Mouse (Mus musculus): Measurements from ENCODE around the gene Stk10. TPM values are rescaled to one million over a fixed set of nuclear protein-coding genes. Genes with fewer than 3 reads are reported as not detected.

Stk10 gene
- polyA plus RNA-seq, 1 experiment from 2014 or later: 5.2 TPM

DNA sequence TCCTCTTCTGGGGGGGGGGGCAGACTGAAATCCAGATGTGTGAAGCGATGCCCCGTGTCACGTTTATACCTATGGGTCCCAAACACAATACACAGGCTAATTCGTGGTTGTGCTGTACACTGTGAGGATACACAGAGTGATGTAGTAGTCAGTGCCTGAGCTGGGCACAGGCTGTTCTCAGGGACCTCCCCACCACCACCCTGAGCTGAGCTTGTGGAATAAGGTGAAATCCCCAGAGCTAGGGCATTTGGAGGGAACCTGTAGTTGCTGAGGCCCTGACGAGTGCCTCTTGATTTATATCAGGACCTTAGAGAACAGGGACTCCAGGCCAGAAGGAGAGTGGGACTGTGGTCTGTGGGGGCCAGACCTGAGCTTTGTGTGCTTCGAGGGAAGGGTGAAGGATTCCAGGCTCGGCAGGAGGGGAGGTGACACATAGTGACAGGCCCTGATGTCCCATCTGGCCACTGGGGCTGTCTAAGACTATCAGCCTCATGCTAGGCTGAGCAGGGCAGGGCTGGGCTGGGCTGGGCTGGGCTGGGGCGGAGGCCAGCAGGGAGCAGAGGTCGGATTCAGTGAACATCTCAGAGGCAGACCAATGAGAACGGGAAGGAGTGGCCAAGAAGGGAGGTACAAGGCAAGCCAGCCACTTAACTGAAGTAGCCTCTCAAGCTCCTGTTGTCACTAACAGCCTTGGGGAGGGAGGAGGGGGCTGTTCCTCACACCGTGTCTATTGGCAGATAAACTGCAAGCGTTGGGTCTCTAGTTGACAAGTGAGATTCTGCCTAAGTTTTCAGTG, 68.6 kb downstream of the Stk10 start:
- 40% methylated on average over 12 of the region's 12 CpGs for WGBS
- Histone ChIP-seq H3K9ac (ENCODE audit: low read depth, low read length) (peak overlapping the region; percentile 27), H3K4me2 (ENCODE audit: low read depth, low read length) (no peak overlapping the region), H3K4me1 (ENCODE audit: control insufficient read depth, insufficient read depth, low read length) (peaks cover 25% of the 10 kb centered on the region), H3K4me3 (ENCODE audit: low read length) (peak overlapping the region; percentile 4; the same call in 1 of the 2 replicates), H3K9me3 (ENCODE audit: control insufficient read depth, low read length) (no peaks in the 10 kb centered on the region), H3K27me3 (replicated peaks; ENCODE audit: control insufficient read depth, insufficient read depth, low read length) (no peaks in the 10 kb centered on the region), H3K27ac (ENCODE audit: low read length) (peak overlapping the region; percentile 38), H3K36me3 (ENCODE audit: control insufficient read depth, insufficient read depth, low read length) (no peaks in the 10 kb centered on the region)
- peak; percentile 94 for ATAC-seq

DNA sequence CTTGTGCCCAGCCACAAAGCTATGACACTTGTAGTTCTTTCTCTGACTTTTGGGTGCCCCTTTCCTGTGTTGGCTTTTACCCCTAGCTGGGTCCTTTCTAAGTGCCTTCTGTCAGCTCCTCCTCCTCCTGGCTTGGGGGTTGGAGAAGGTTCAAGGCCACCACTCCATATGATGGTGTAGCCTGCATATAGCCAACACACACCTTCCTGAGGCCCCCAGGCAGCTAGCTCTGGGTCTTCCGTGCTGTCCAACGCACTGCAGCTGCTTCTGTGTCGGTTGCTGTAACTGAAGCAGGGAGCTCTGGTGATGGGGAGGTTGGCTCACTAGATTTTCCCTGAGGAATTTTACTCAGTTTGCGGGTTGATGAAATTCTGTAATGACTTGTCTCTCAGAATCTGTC, 71.6 kb downstream of the Stk10 start:
- Histone ChIP-seq H3K4me1 (ENCODE audit: control insufficient read depth, insufficient read depth, low read length) (peaks cover 25% of the 10 kb centered on the region), H3K36me3 (ENCODE audit: control insufficient read depth, insufficient read depth, low read length) (no peaks in the 10 kb centered on the region), H3K4me3 (ENCODE audit: low read length) (no peak overlapping the region), H3K27ac (ENCODE audit: low read length) (peak overlapping the region; percentile 71), H3K4me2 (ENCODE audit: low read depth, low read length) (no peak overlapping the region), H3K9me3 (ENCODE audit: control insufficient read depth, low read length) (no peaks in the 10 kb centered on the region), H3K27me3 (replicated peaks; ENCODE audit: control insufficient read depth, insufficient read depth, low read length) (no peaks in the 10 kb centered on the region), H3K9ac (ENCODE audit: low read depth, low read length) (no peak overlapping the region)
- WGBS: 50% methylated on average over 4 of the region's 4 CpGs
- ATAC-seq: no peak

DNA sequence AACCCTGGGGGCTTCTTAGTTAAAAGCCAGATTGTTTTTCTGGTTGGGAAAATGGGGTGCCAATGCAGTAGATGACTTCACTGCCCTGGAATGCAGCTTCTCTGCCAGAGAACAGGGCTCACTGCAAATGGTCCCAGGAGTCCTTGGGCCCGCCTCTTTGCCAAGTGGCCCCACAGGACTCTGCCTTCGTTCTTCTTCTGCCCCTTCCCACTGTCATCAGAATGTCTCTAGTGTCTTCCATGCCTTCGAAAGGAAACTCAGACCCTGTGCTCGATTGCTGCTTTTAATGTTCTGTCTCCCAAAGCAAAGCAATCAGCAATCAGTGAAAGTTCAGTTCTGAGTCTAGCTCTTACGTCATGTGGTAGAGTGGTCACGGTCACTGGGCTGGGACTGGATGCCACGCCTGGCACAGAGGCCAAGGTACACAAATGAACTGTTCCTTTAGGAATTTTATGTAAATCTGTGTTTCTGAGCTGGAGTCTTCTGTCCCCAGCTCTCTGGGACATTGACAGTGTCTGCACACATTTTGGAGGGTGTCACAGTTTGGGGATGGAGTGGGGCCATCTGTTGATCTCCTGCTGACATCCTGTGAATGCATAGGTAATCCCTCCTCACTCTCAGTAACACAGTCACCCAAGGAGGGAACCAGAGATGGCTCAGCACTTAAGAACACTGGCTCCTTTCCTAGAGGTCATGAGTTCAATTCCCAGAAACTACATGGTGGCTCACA, 72.2 kb downstream of the Stk10 start:
- no peaks in the 10 kb centered on the region for H3K36me3 ChIP-seq (ENCODE audit: control insufficient read depth, insufficient read depth, low read length)
- H3K27me3 ChIP-seq (replicated peaks; ENCODE audit: control insufficient read depth, insufficient read depth, low read length): no peaks in the 10 kb centered on the region
- H3K27ac ChIP-seq (ENCODE audit: low read length): peak overlapping the region; percentile 71
- 36% methylated on average over 7 of the region's 7 CpGs for WGBS
- no peaks in the 10 kb centered on the region for H3K9me3 ChIP-seq (ENCODE audit: control insufficient read depth, low read length)
- no peak overlapping the region for H3K4me3 ChIP-seq (ENCODE audit: low read length)
- peaks cover 25% of the 10 kb centered on the region for H3K4me1 ChIP-seq (ENCODE audit: control insufficient read depth, insufficient read depth, low read length)
- H3K4me2 ChIP-seq (ENCODE audit: low read depth, low read length): peak overlapping the region; percentile 35; the same call in 1 of the 2 replicates
- no peak overlapping the region for H3K9ac ChIP-seq (ENCODE audit: low read depth, low read length)
- ATAC-seq: peak; percentile 61

DNA sequence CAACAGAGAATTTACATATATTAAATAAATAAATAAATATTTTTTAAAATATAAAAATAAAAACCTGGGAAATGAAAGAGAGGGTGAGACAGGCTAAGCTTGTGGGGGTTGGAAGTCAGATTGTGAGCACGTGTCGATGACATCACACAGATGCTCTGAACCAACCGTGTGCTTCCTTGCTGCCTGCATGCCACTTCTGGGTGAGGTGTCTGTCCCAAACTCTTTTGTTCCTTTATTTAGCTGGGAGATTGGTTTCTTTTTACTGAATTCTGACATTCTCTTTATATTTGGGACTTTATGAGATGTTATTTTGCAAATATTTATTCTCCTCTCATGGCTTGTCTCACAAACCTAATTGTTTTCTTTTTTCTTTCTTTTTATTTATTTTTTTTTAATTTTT, 72.8 kb downstream of the Stk10 start:
- peaks cover 25% of the 10 kb centered on the region for H3K4me1 ChIP-seq (ENCODE audit: control insufficient read depth, insufficient read depth, low read length)
- no peak overlapping the region; the same call in 1 of the 2 replicates for H3K27ac ChIP-seq (ENCODE audit: low read length)

DNA sequence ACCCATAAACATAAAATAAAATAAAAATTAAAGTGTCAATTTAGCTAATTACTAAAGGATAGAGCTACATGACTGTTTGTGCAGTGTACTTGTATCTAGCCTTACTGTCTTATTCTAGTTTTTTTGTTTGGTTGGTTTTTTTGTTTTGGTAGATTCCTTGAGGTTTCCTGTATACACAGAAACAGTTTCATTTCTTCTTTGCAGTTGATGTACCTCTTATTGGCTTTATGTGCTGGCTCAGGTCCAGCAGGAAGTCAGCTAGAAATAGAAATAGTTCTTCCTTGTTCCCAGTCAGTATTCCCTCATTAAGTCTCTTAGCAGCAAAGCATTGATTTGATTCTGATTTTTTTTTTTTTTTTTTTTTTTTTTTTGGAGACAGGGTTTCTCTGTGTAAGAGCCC, 74.2 kb downstream of the Stk10 start:
- no peak overlapping the region for H3K4me3 ChIP-seq (ENCODE audit: low read length)
- no peak overlapping the region for H3K9ac ChIP-seq (ENCODE audit: low read depth, low read length)
- H3K27ac ChIP-seq (ENCODE audit: low read length): no peak overlapping the region
- H3K27me3 ChIP-seq (replicated peaks; ENCODE audit: control insufficient read depth, insufficient read depth, low read length): no peaks in the 10 kb centered on the region
- no peak overlapping the region for H3K4me2 ChIP-seq (ENCODE audit: low read depth, low read length)
- no peaks in the 10 kb centered on the region for H3K36me3 ChIP-seq (ENCODE audit: control insufficient read depth, insufficient read depth, low read length)
- ATAC-seq: no peak
- no peaks in the 10 kb centered on the region for H3K9me3 ChIP-seq (ENCODE audit: control insufficient read depth, low read length)
- peaks cover 14% of the 10 kb centered on the region for H3K4me1 ChIP-seq (ENCODE audit: control insufficient read depth, insufficient read depth, low read length)

More for the DNA sequence above, 72.8 kb downstream of the Stk10 start:
- Histone ChIP-seq H3K36me3 (ENCODE audit: control insufficient read depth, insufficient read depth, low read length) (no peaks in the 10 kb centered on the region), H3K9ac (ENCODE audit: low read depth, low read length) (no peak overlapping the region), H3K27me3 (replicated peaks; ENCODE audit: control insufficient read depth, insufficient read depth, low read length) (no peaks in the 10 kb centered on the region), H3K9me3 (ENCODE audit: control insufficient read depth, low read length) (no peaks in the 10 kb centered on the region), H3K4me2 (ENCODE audit: low read depth, low read length) (no peak overlapping the region), H3K4me3 (ENCODE audit: low read length) (no peak overlapping the region)
- 72% methylated on average over 3 of the region's 3 CpGs for WGBS
- no peak for ATAC-seq

DNA sequence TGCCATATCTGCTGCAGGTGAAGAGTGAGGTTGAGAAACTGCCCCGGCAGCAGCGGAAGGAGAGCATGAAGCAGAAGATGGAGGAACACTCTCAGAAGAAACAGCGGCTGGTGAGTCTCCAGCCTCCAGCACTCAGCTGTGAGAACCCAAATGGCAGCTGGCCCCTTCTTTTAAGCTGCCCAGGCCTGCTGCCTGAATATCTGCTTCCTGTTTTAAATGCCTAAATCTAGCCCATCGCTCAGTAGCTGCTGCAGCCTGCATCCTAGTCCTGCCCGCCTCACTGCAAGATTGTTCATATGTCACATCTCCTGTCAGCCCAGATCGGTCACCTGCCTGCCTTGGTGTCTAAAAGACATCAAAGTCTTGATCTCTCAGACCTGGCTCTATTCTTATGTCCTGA, 77.5 kb downstream of the Stk10 start:
- ATAC-seq: no peak
- Histone ChIP-seq H3K9ac (ENCODE audit: low read depth, low read length) (no peak overlapping the region), H3K4me3 (ENCODE audit: low read length) (no peak overlapping the region), H3K4me1 (ENCODE audit: control insufficient read depth, insufficient read depth, low read length) (peaks cover under 1% of the 10 kb centered on the region; the same call in 1 of the 2 replicates), H3K9me3 (ENCODE audit: control insufficient read depth, low read length) (no peaks in the 10 kb centered on the region), H3K27me3 (replicated peaks; ENCODE audit: control insufficient read depth, insufficient read depth, low read length) (no peaks in the 10 kb centered on the region), H3K4me2 (ENCODE audit: low read depth, low read length) (no peak overlapping the region), H3K27ac (ENCODE audit: low read length) (no peak overlapping the region), H3K36me3 (ENCODE audit: control insufficient read depth, insufficient read depth, low read length) (no peaks in the 10 kb centered on the region)
- 81% methylated on average over 6 of the region's 6 CpGs for WGBS

DNA sequence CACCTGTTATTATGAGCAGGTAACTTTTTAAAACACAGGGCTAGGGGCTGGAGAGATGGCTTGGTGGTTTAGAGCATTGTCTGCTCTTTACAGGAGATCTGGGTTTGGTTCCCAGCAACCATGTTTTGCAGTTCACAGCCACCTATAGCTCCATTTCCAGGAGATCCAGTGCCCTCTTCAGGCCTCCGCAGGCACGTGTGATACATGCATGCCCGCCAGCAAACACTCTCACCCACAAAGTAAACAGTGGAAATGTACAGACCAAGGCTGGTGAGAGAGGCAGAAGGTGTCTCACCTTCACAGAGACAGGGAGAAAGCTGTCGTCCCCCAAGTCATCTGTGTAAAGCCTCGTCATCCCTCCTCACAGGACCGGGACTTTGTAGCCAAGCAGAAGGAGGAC, 79.2 kb downstream of the Stk10 start:
- ATAC-seq: no peak
- H3K27me3 ChIP-seq (replicated peaks; ENCODE audit: control insufficient read depth, insufficient read depth, low read length): no peaks in the 10 kb centered on the region
- H3K4me2 ChIP-seq (ENCODE audit: low read depth, low read length): no peak overlapping the region
- no peak overlapping the region for H3K4me3 ChIP-seq (ENCODE audit: low read length)
- H3K9ac ChIP-seq (ENCODE audit: low read depth, low read length): no peak overlapping the region
- H3K36me3 ChIP-seq (ENCODE audit: control insufficient read depth, insufficient read depth, low read length): no peaks in the 10 kb centered on the region
- H3K27ac ChIP-seq (ENCODE audit: low read length): no peak overlapping the region
- no peaks in the 10 kb centered on the region for H3K4me1 ChIP-seq (ENCODE audit: control insufficient read depth, insufficient read depth, low read length)
- no peaks in the 10 kb centered on the region for H3K9me3 ChIP-seq (ENCODE audit: control insufficient read depth, low read length)
- 63% methylated on average over 6 of the region's 6 CpGs for WGBS

DNA sequence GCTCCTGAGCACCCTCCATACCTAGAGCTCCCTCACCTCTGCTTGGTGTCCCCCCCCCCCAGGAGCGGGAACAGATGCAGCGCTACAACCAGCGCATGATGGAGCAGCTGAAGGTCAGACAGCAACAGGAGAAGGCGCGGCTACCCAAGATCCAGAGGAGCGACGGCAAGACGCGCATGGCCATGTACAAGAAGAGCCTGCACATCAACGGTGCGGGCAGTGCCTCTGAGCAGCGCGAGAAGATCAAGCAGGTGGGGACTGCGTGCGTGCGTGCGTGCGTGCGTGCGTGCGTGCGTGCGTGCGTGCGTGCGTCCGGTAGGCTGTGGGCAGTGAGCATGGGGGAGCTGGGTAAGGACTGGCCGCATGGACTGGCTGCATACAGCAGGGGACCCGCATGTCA, 81.4 kb downstream of the Stk10 start:
- H3K27me3 ChIP-seq (replicated peaks; ENCODE audit: control insufficient read depth, insufficient read depth, low read length): no peaks in the 10 kb centered on the region
- WGBS: 96% methylated on average over 29 of the region's 29 CpGs
- no peak overlapping the region for H3K27ac ChIP-seq (ENCODE audit: low read length)
- no peak overlapping the region for H3K9ac ChIP-seq (ENCODE audit: low read depth, low read length)
- no peaks in the 10 kb centered on the region for H3K9me3 ChIP-seq (ENCODE audit: control insufficient read depth, low read length)
- no peak for ATAC-seq
- H3K4me2 ChIP-seq (ENCODE audit: low read depth, low read length): no peak overlapping the region
- H3K4me1 ChIP-seq (ENCODE audit: control insufficient read depth, insufficient read depth, low read length): peaks cover 13% of the 10 kb centered on the region
- no peaks in the 10 kb centered on the region for H3K36me3 ChIP-seq (ENCODE audit: control insufficient read depth, insufficient read depth, low read length)
- H3K4me3 ChIP-seq (ENCODE audit: low read length): no peak overlapping the region

DNA sequence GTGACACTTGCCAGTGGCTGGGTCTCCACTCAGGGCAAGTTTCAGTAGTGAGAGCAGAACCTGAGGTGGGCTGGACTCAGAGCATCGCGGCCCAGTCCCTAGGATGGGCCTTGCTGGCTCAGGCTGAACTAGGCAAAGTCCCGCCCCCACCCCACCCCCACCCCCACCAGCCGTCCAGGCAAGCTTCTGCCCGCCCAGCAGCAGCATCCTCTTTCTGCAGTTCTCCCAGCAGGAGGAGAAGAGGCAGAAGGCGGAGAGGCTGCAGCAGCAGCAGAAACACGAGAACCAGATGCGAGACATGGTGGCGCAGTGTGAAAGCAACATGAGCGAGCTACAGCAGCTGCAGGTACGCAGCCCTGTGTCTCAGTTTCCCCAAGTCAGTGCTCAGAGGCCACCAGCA, 82.5 kb downstream of the Stk10 start:
- no peak overlapping the region for H3K27ac ChIP-seq (ENCODE audit: low read length)
- WGBS: 26% methylated on average over 11 of the region's 11 CpGs
- no peaks in the 10 kb centered on the region for H3K27me3 ChIP-seq (replicated peaks; ENCODE audit: control insufficient read depth, insufficient read depth, low read length)
- no peaks in the 10 kb centered on the region for H3K36me3 ChIP-seq (ENCODE audit: control insufficient read depth, insufficient read depth, low read length)
- no peak overlapping the region for H3K4me3 ChIP-seq (ENCODE audit: low read length)
- H3K4me1 ChIP-seq (ENCODE audit: control insufficient read depth, insufficient read depth, low read length): peaks cover 16% of the 10 kb centered on the region
- no peak overlapping the region for H3K4me2 ChIP-seq (ENCODE audit: low read depth, low read length)
- H3K9ac ChIP-seq (ENCODE audit: low read depth, low read length): no peak overlapping the region
- no peaks in the 10 kb centered on the region for H3K9me3 ChIP-seq (ENCODE audit: control insufficient read depth, low read length)
- 0 out of 2 replicates have a peak, but pooled peaks have one; percentile 19 for ATAC-seq
